Mouse (Mus musculus): Measurements from ENCODE around the gene Commd1. TPM values are rescaled to one million over a fixed set of nuclear protein-coding genes. Genes with fewer than 3 reads are reported as not detected.

Commd1 gene
- polyA plus RNA-seq, 1 experiment from 2014 or later: 367 TPM

DNA sequence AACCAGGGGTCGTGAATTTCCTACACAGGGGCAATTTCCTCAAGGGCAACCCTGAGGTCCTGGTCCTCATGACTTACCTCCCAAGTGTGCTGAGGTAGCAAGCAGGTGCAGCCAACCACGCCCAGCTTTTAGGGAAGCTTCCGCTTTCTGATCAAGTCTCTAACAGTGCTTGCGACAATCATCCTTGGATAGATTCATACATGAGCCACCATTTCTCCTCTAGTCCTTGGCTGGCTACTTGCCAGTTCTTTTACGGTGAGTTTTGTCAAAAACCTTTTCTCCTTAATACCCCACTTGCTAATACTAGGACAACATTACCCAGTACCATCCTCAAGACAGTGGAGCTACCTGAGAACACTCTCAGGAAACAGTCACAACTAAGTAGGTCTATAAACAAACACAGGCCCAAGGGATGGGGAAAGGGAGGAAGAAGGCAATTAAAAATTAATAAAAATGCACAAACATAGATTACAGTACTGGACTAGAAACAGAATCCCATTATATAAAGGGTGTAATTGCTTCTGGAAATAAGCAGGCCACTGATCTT is 133.5 kb downstream of the Commd1 start:
- Histone ChIP-seq H3K27me3 (replicated peaks; ENCODE audit: low read depth, poor library complexity, severe bottlenecking) (no peaks in the 10 kb centered on the region), H3K27ac (replicated peaks) (no peak overlapping the region), H3K4me1 (peaks cover 29% of the 10 kb centered on the region), H3K9me3 (no peaks in the 10 kb centered on the region), H3K4me3 (no peak overlapping the region), H3K36me3 (replicated peaks) (no peaks in the 10 kb centered on the region)
- DNase-seq (ENCODE audit: low spot score): no peak
- 88% methylated on average over 5 of the region's 5 CpGs for WGBS

GRCm38 (mm10) chr11:22847732-22848648 is 134.2 kb downstream of the Commd1 start:
- WGBS: 64% methylated on average over 8 of the region's 8 CpGs
- Histone ChIP-seq H3K4me3 (no peak overlapping the region), H3K27ac (replicated peaks) (no peak overlapping the region), H3K9me3 (no peaks in the 10 kb centered on the region), H3K27me3 (replicated peaks; ENCODE audit: low read depth, poor library complexity, severe bottlenecking) (no peaks in the 10 kb centered on the region), H3K36me3 (replicated peaks) (no peaks in the 10 kb centered on the region), H3K4me1 (peaks cover 28% of the 10 kb centered on the region)
- DNase-seq (ENCODE audit: low spot score): no peak

DNA sequence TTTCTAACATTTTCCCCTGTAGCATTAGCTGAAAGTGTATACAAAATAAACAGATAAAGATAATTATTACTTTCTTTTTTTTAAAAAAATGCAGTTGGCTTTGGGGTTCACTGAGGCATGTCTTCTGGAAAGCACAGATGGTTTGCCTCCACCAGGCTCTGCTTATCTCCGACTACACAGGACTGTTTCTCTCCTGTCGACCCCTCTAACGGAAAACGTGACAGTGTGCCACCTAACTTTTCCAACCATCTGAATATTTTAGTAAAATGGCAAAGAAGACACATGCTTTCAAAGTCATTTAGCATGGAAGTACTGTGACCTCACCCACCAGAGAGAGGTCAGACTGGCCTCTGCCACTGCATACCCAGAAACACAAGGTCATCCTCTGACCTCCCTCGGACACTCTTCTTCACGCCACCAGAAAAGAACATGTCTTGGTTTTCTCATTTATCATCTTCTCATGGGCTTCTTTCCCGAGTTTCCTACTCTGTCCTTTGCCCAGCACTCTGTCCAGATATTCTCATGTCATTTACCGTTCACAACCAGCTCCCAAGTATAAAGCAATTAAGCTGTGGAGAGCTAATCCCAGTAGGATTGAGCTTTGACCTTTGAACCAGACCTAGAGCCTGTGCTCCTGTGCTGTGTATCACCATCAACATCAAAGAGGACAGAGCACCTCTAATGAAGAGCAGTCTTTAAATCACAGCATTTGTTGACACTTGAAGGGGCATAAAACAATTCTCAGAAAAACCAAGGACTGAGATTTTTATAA is 135.0 kb downstream of the Commd1 start:
- Histone ChIP-seq H3K9me3 (no peaks in the 10 kb centered on the region), H3K27me3 (replicated peaks; ENCODE audit: low read depth, poor library complexity, severe bottlenecking) (no peaks in the 10 kb centered on the region), H3K27ac (replicated peaks) (no peak overlapping the region), H3K36me3 (replicated peaks) (no peaks in the 10 kb centered on the region), H3K4me1 (peaks cover 23% of the 10 kb centered on the region), H3K4me3 (no peak overlapping the region)
- DNase-seq (ENCODE audit: low spot score): no peak
- 70% methylated on average over 8 of the region's 8 CpGs for WGBS

Other genes starting within 250 kb of the Commd1 start
- 2.4 and 3.4 TPM in 2 replicates for gene B3gnt2, start 121.4 kb downstream of the Commd1 start, polyA plus RNA-seq (2016; fragmentation: Nextera tagmentation; extraction: Ambion mirVana)
- gene Zrsr1, start 10.4 kb downstream of the Commd1 start, polyA plus RNA-seq (2016; fragmentation: Nextera tagmentation; extraction: Ambion mirVana): 2.4 TPM in 2 replicates
- gene Gm28048, start 292 bp downstream of the Commd1 start, polyA plus RNA-seq (2016; fragmentation: Nextera tagmentation; extraction: Ambion mirVana): 4.3 and 4.6 TPM in 2 replicates
- 422 and 440 TPM in 2 replicates for gene Cct4, start 8.1 kb upstream of the Commd1 start, polyA plus RNA-seq (2016; fragmentation: Nextera tagmentation; extraction: Ambion mirVana)
- 2.8 and 2.9 TPM in 2 replicates for gene Fam161a, start 25.1 kb upstream of the Commd1 start, polyA plus RNA-seq (2016; fragmentation: Nextera tagmentation; extraction: Ambion mirVana)

Measured in embryonic facial prominence, embryonic 10.5 days (tissue).